Mouse (Mus musculus): ENCODE results near the gene Gm45021.

DNA sequence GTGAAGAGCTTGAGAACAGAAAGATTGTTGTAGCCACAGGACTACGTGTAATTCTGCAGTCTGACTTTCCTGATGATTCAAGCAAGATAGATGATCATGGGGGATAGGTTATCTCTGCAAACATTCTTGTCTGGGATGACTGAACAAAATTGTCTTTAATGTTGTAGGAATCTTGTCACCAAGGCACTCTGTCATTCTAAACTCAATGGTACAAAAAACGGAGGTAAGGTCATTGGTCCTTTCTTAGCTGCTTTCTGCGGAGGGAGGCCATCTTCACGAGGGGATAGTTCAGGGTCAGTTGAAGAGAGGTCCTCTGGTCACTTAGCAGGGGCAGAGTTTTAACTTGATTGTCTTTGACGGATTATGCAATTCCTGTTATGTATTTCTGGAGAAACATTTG is 10.7 kb upstream of the Gm45021 start:
- no peak for TF ChIP-seq MAFK (IDR thresholded peaks at IDR 0.05; ENCODE audit: insufficient read depth, low read depth, low read length)
- no peak for TF ChIP-seq HCFC1 (IDR thresholded peaks at IDR 0.05; ENCODE audit: borderline replicate concordance, insufficient read depth, low read length)
